Mouse (Mus musculus) CH12.LX (cell line): ENCODE data around the gene Mmp20. TPM values are rescaled to one million over a fixed set of nuclear protein-coding genes. Genes with fewer than 3 reads are reported as not detected.
A peak's percentile ranks its signal among the peaks of the same experiment; 100 is the strongest.

Experiments used
- DNase-seq: peaks from one replicate; pipeline ENCODE4 v3.0.0-alpha.2; 2013; ENCODE audit errors: extremely low read depth
- H3K27ac ChIP-seq: 2 replicates; pipeline ENCODE4 v1.5.1; 2012; ENCODE audit warnings: low read depth, mild to moderate bottlenecking, control low read depth, moderate library complexity; ENCODE audit not compliant: insufficient read depth
- H3K27me3 ChIP-seq: replicated peaks from 2 replicates; pipeline ENCODE3; 2012; ENCODE audit warnings: inconsistent platforms
- H3K36me3 ChIP-seq, 2 experiments: replicated peaks in 1 of 2; 2 replicates each; pipeline versions ENCODE3 to v1.6.1; 2012; ENCODE audit warnings: inconsistent platforms in 1 of 2, low read length in 1 of 2, mild to moderate bottlenecking in 1 of 2, mixed read lengths in 1 of 2, moderate library complexity in 1 of 2; ENCODE audit not compliant: control insufficient read depth in 1 of 2, insufficient read depth in 1 of 2
- H3K4me1 ChIP-seq, 2 experiments: 2 replicates each; pipeline ENCODE4 v1.6.1; 2012; ENCODE audit warnings: inconsistent platforms in 1 of 2, moderate library complexity in 1 of 2; ENCODE audit not compliant: insufficient read depth in 2 of 2, control insufficient read depth in 1 of 2
- H3K4me2 ChIP-seq: 2 replicates; pipeline ENCODE4 v1.6.1; 2012; ENCODE audit warnings: low read depth, mild to moderate bottlenecking, control low read depth; ENCODE audit not compliant: poor library complexity, insufficient read depth, severe bottlenecking
- H3K4me3 ChIP-seq, 3 experiments: fragments of 150-350 bp in 1 of 3; sonication (generic) in 1 of 3; replicated peaks in 1 of 3; 2 replicates each; pipeline versions ENCODE3 to v1.5.1; 2011 to 2012; ENCODE audit warnings: low read depth in 2 of 3, low read length in 2 of 3, mild to moderate bottlenecking in 2 of 3, moderate library complexity in 2 of 3, control low read depth in 1 of 3, improper control_type of control experiment in 1 of 3, inconsistent platforms in 1 of 3, mixed read lengths in 1 of 3; ENCODE audit not compliant: poor library complexity in 1 of 3
- H3K79me2 ChIP-seq: replicated peaks from 2 replicates; pipeline ENCODE4 v1.6.1; 2012; ENCODE audit warnings: mild to moderate bottlenecking, moderate library complexity; ENCODE audit not compliant: control insufficient read depth, poor library complexity, insufficient read depth, severe bottlenecking; ENCODE audit errors: extremely low read depth
- H3K9ac ChIP-seq: 2 replicates; pipeline ENCODE4 v1.6.1; 2012; ENCODE audit warnings: low read depth, mild to moderate bottlenecking, control low read depth, moderate library complexity; ENCODE audit not compliant: insufficient read depth
- H3K9me3 ChIP-seq: replicated peaks from 2 replicates; pipeline ENCODE3; 2012; ENCODE audit warnings: low read length, inconsistent platforms, mixed read lengths
- BHLHE40 ChIP-seq: IDR thresholded peaks from 2 replicates; pipeline ENCODE4 v1.6.1; 2011; ENCODE audit warnings: mild to moderate bottlenecking, low read depth, low read length, improper control_type of control experiment
- CTCF ChIP-seq, 2 experiments: IDR thresholded peaks in 1 of 2; conservative IDR thresholded peaks in 1 of 2; 2 replicates each; pipeline ENCODE4 v1.5.1; 2011 to 2012; ENCODE audit warnings: low read depth in 2 of 2, low read length in 2 of 2, improper control_type of control experiment in 1 of 2, inconsistent platforms in 1 of 2, mild to moderate bottlenecking in 1 of 2, moderate library complexity in 1 of 2
- E2F4 ChIP-seq: IDR thresholded peaks from 2 replicates; pipeline ENCODE4 v1.6.1; 2011; ENCODE audit warnings: low read depth, low read length, improper control_type of control experiment; ENCODE audit not compliant: insufficient replicate concordance
- ELF1 ChIP-seq: IDR thresholded peaks from 2 replicates; pipeline ENCODE4 v1.6.1; 2014; ENCODE audit warnings: low read depth, mild to moderate bottlenecking, inconsistent platforms, low read length, improper control_type of control experiment
- IRF4 ChIP-seq: IDR thresholded peaks from 2 replicates; pipeline ENCODE4 v1.6.1; 2014; ENCODE audit warnings: low read depth, mild to moderate bottlenecking, inconsistent platforms, low read length, improper control_type of control experiment
- MAX ChIP-seq: IDR thresholded peaks from 2 replicates; pipeline ENCODE4 v1.6.1; 2011; ENCODE audit warnings: low read length, improper control_type of control experiment
- MAZ ChIP-seq: IDR thresholded peaks from 2 replicates; pipeline ENCODE4 v1.6.1; 2012; ENCODE audit warnings: low read depth, mild to moderate bottlenecking, inconsistent platforms, low read length, improper control_type of control experiment, moderate library complexity
- MYC ChIP-seq: IDR thresholded peaks from 2 replicates; pipeline ENCODE4 v1.6.1; 2011; ENCODE audit warnings: low read depth, mild to moderate bottlenecking, improper control_type of control experiment, low read length
- NELFE ChIP-seq: IDR thresholded peaks from 2 replicates; pipeline ENCODE4 v1.6.1; 2011; ENCODE audit warnings: low read depth, low read length, improper control_type of control experiment
- RAD21 ChIP-seq: IDR thresholded peaks from 2 replicates; pipeline ENCODE4 v1.6.1; 2011; ENCODE audit warnings: low read depth, mild to moderate bottlenecking, low read length, improper control_type of control experiment, moderate library complexity
- SIN3A ChIP-seq: IDR thresholded peaks from 2 replicates; pipeline ENCODE4 v1.6.1; 2012; ENCODE audit warnings: low read length, improper control_type of control experiment, inconsistent platforms
- SMC3 ChIP-seq: IDR thresholded peaks from 2 replicates; pipeline ENCODE4 v1.6.1; 2011; ENCODE audit warnings: low read depth, low read length, improper control_type of control experiment
- TBP ChIP-seq: conservative IDR thresholded peaks from 2 replicates; pipeline ENCODE4 v1.6.1; 2011; ENCODE audit warnings: low read depth, low read length, improper control_type of control experiment
- ZC3H11A ChIP-seq: IDR thresholded peaks from 2 replicates; pipeline ENCODE4 v1.6.1; 2012; ENCODE audit warnings: low read depth, mild to moderate bottlenecking, inconsistent platforms, low read length, improper control_type of control experiment
- ZNF384 ChIP-seq: IDR thresholded peaks from 2 replicates; pipeline ENCODE4 v1.6.1; 2012; ENCODE audit warnings: low read depth, low read length, improper control_type of control experiment, inconsistent platforms
- dilution Hi-C: fragments of 300-500 bp; cut with MboI; formaldehyde crosslinking; loops from 2 replicates; pipeline ENCODE4 v1.14.3; 2020; ENCODE audit warnings: low sequenced_read_pairs; ENCODE audit not compliant: extremely low pct_unique_long_range_greater_than_20kb, extremely low pct_ligation_motif_present
- in situ Hi-C: fragments of 300-500 bp; cut with MboI; formaldehyde crosslinking; loops from 3 replicates; pipeline ENCODE4 v1.14.3; 2019; ENCODE audit warnings: low sequenced_read_pairs, low pct_ligation_motif_present, low pct_unique_long_range_greater_than_20kb, mixed read lengths
- polyA plus RNA-seq: library from polyadenylated mRNA; unstranded; fragments of >175 nt; gene quantifications from 2 replicates; pipeline ENCODE4 v1.2.1, GENCODE M21; 2012; ENCODE audit warnings: low read depth; ENCODE audit not compliant: insufficient read length
- total RNA-seq, 2 experiments: library from RNA; depleted of rRNA; stranded (reverse); fragments of 300-350 nt in 1 of 2; fragments of >200 nt in 1 of 2; gene quantifications; 2 replicates each; pipeline ENCODE4 v1.2.3; 2012 to 2014

The Mmp20 gene
- total and polyA plus RNA-seq, 3 experiments, result 0.04 to 0.11 TPM; not detected in 1

DNA sequence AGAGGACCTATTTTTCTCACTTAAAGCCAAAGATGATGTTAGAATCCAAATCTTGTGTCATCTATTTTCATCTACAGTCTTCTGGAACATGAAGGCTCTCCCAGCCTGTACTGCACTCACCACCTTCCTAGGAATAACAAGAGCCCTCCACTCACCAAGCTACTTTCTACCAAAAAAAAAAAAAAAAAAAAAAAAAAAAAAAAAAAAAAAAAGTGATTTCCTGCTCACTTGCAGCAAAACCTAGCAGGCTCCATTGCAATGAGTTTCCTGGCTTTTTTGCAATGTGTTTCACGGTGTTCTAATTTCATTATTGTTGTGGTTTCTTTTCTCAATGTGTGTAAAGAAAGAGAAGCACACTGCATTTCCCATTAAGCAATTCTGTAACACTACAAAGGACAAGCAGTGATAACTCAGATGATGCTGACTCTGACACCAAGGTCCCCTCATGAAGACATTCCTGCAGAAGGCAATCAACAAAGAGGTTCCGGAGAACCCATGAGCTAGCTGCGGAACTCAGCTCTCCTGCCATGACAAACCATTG lies 34.7 kb upstream of the Mmp20 start:
- TF ChIP-seq MAX (no peak), ZNF384 (peak; percentile 74)
- H3K9me3 ChIP-seq, result no peaks in the 10 kb centered on the region
- no peaks in the 10 kb centered on the region for H3K36me3 ChIP-seq
- H3K27ac ChIP-seq, result no peak overlapping the region
- H3K4me2 ChIP-seq, result no peak overlapping the region
- DNase-seq, result no peak
- no peaks in the 10 kb centered on the region for H3K79me2 ChIP-seq
- no peak overlapping the region for H3K4me3 ChIP-seq
- dilution Hi-C loops (no loop called here), in situ Hi-C loops (no loop called here)
- no peak overlapping the region for H3K9ac ChIP-seq
- no peaks in the 10 kb centered on the region for H3K27me3 ChIP-seq
- peaks cover 0 to 11% of the 10 kb centered on the region in 2 experiments; a peak in 2 of 4 replicates for H3K4me1 ChIP-seq

DNA sequence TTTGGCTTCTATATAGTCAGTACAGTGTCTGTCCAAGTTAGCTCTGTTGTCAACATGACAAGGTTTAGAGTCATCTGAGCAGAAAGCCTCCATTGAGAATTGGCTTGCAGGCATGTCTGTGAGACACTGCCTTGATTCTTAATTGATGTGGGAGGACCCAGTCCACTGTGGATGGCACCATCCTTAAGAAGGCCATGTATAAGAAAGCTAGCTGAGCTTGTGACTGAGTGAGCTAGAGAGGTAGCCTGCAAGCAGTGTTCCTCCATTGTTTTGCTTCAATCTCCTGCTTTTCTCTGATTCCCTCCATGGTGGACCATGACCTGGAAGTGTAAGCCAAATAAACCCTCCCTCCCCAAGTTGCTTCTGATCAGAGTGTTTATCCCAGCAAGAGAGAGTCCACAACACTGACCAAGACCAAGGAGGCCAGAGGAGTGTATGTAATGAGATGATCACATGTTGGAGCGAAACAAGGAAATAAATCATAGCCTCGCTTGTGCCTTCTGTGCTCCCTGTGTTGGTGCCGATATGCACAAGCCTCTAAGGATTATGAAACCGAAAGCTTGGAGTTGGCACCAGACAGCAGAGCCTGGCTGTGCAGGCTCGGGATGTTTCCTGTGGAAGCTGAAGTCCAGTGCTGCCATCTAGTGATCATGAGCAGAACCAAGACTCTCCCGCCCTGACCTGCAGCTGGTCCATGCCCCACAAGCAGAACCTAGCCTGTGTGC lies 33.1 kb upstream of the Mmp20 start:
- Histone ChIP-seq H3K36me3 (no peaks in the 10 kb centered on the region), H3K9ac (peak overlapping the region; percentile 2; the same call in 1 of the 2 replicates)
- TF ChIP-seq RAD21 (peak; percentile 99), E2F4 (peak; percentile 23; the same call in 1 of the 2 replicates), BHLHE40 (peak; percentile 45), IRF4 (peak; percentile 77), CTCF (conservative IDR thresholded peaks at IDR 0.05 in 1 of 2, IDR thresholded peaks at IDR 0.05 in 1 of 2; ENCODE audit: low read depth in 2 of 2, low read length in 2 of 2) (peak; percentile 66 to 96), MAZ (no peak), MAX (no peak; the same call in 1 of the 2 replicates), ELF1 (no peak), TBP (0 out of 2 replicates have a peak, but pooled peaks have one; percentile 22), SMC3 (peak; percentile 97), SIN3A (no peak), NELFE (peak; percentile 55; the same call in 1 of the 2 replicates), MYC (0 out of 2 replicates have a peak, but pooled peaks have one; percentile 21), ZC3H11A (peak; percentile 90)
- TF ChIP-seq, all 38 proteins: peak for 10
- peak; percentile 84 for DNase-seq
- Histone ChIP-seq H3K4me3 (peak overlapping the region in 1 of 3 experiments; percentile 10), H3K4me1 (peaks cover 0 to 11% of the 10 kb centered on the region in 2 experiments; a peak in 2 of 4 replicates), H3K27me3 (no peaks in the 10 kb centered on the region), H3K4me2 (peak overlapping the region; percentile 64; the same call in 1 of the 2 replicates), H3K79me2 (no peaks in the 10 kb centered on the region), H3K27ac (no peak overlapping the region), H3K9me3 (no peaks in the 10 kb centered on the region)
- dilution Hi-C loops (no loop called here), in situ Hi-C loops (loop anchor here (5.0 kb wide), 1 partner anchor 373 kb away; no protein-coding TSS in a partner anchor)
